Mouse (Mus musculus): Measurements from ENCODE around the gene Fibp.

DNA sequence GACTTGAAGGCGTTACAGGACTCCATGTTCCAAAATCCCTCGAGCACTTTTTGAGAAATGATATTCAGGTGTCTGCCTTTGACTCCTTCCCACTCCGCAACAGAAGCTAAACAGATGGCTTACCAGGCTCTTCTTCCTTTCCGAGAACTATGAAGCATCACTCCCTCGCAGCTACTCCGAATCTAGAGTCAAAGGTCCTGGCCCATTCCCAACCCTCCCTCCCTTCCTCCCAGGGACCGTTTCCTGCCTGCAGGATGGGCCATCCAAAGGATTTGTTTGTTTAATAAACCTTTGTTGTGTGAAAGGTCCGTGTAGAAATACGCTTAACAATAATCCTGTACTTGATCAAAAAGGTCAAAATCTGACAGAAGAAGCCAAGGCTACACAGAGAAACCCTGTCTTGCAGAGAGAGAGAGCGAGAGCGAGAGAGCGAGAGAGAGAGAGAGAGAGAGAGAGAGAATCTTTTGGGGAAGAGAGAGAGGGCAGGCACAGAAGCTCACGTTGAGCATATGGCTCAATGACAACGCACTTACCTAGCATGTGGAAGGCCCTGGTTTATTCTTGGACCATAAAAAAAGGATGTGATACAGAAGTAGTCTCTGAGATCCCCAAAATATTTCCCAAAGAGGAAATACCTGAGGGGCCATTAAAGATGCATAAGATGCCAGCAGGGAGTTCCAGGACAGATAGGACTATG lies 2.5 kb upstream of the Fibp start, which contains the start of gene Ccdc85b:
- TF ChIP-seq POLR2AphosphoS2 (IDR thresholded peaks at IDR 0.05; ENCODE audit: insufficient read length, low read depth) (no peak), POLR2A (IDR thresholded peaks at IDR 0.05; ENCODE audit: insufficient read length, low read depth) (no peak), TCF12 (IDR thresholded peaks at IDR 0.05; ENCODE audit: insufficient read depth, poor library complexity, severe bottlenecking) (no peak), MAX (IDR thresholded peaks at IDR 0.05; ENCODE audit: low read depth) (no peak), USF1 (IDR thresholded peaks at IDR 0.05; ENCODE audit: low read depth) (no peak), E2F4 (IDR thresholded peaks at IDR 0.05; ENCODE audit: insufficient read depth) (no peak)

All from myocyte (in vitro differentiated cells).